Mouse (Mus musculus): Measurements from ENCODE around the gene Hnrnpk.

DNA sequence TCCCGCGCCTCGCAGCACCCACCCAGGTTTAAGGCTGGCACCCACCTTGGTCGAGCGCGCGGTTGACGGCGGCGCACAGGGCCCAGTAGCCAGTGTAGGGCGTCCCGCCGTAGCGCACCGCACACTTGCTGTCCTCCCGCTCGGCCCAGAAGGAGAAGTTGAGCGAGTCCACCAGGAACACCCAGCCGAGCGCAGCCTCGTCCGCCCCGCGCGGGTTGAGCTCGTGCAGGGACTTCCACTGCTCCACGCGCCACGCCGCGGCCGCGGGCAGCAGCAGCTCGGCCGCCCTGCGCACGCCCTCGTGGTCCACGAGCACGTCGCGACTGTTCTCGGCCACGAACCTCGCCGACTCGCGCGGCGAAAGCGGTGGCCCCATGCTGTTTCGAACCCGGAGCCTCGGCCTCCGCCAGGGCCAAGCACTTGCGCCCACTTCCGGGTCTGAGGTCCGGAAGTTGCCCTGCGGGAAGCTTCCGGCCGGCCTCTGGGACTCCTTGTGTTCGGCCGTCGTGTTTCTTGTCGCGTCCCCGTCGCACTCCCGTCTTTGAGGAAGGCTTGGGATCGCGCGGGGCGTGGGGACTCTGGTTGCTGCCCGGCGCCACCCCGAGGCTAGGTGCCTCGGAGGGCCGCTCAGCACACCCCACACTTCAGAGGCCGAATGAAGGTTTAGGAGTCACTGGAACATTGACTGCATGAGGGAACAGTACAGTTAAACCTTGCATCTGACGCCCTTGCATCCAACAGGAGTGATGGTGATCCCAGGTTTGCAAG lies 18.2 kb downstream of the Hnrnpk start, which contains the start of gene 2210016F16Rik:
- no peak for TF ChIP-seq POLR2A (IDR thresholded peaks at IDR 0.05; ENCODE audit: low read depth, low read length)
- TF ChIP-seq CTCF (conservative IDR thresholded peaks at IDR 0.05; ENCODE audit: insufficient read depth, insufficient read length, low read depth, low read length): no peak
